Mouse (Mus musculus): ENCODE measurements around the gene Gm4181. TPM values are rescaled to one million over a fixed set of nuclear protein-coding genes. Genes with fewer than 3 reads are reported as not detected.
"Not testable (repeated sequence)": the region's sequence is repeated elsewhere in the genome, so short reads cannot be mapped to it uniquely, and the experiment has no call there.

Gm4181 gene
- not detected in 2 replicates for polyA plus RNA-seq (2015; fragmentation: Nextera tagmentation; extraction: Ambion mirVana)

GRCm38 (mm10) chr14:51635566-51635965 is at the start of gene Gm4181:
Gene Gm4181, minus strand, starts transcription at chr14:51635666.
- H3K9me3 ChIP-seq (replicated peaks); H3K27ac ChIP-seq; H3K9ac ChIP-seq; ATAC-seq (replicated peaks; ENCODE audit: insufficient number of reproducible peaks, insufficient read depth, low FRiP score, low read depth); H3K4me1 ChIP-seq (replicated peaks); H3K27me3 ChIP-seq; H3K4me2 ChIP-seq; H3K4me3 ChIP-seq; H3K36me3 ChIP-seq: not testable (repeated sequence)
- WGBS = 80% methylated on average over 1 of the region's 1 CpGs

GRCm38 (mm10) chr14:51677269-51677668 is 41.8 kb upstream of the Gm4181 start:
- Histone ChIP-seq H3K4me1 (replicated peaks) (no peaks in the 10 kb centered on the region), H3K4me2 (no peak overlapping the region), H3K4me3 (no peak overlapping the region), H3K27ac (no peak overlapping the region), H3K9ac (no peak overlapping the region), H3K36me3 (no peaks in the 10 kb centered on the region), H3K9me3 (replicated peaks) (no peaks in the 10 kb centered on the region), H3K27me3 (no peaks in the 10 kb centered on the region)
- ATAC-seq (replicated peaks; ENCODE audit: insufficient number of reproducible peaks, insufficient read depth, low FRiP score, low read depth) = no peak
- WGBS = 73% methylated on average over 5 of the region's 5 CpGs

GRCm38 (mm10) chr14:51632426-51632825 is 3.0 kb downstream of the Gm4181 start:
- not testable (repeated sequence) for H3K27ac ChIP-seq; H3K4me3 ChIP-seq; H3K4me2 ChIP-seq; H3K9ac ChIP-seq; H3K36me3 ChIP-seq; H3K9me3 ChIP-seq (replicated peaks); ATAC-seq (replicated peaks; ENCODE audit: insufficient number of reproducible peaks, insufficient read depth, low FRiP score, low read depth); H3K4me1 ChIP-seq (replicated peaks); H3K27me3 ChIP-seq
- 87% methylated on average over 1 of the region's 1 CpGs for WGBS

- Histone ChIP-seq H3K9me3 (replicated peaks) (no peaks in the 10 kb centered on the region), H3K4me3 (no peak within 1 kb of the TSS), H3K27me3 (no peaks in the 10 kb centered on the region), H3K9ac (no peak within 1 kb of the TSS), H3K27ac (no peak within 1 kb of the TSS), H3K36me3 (no peaks in the 10 kb centered on the region), H3K4me1 (replicated peaks) (no peaks in the 10 kb centered on the region), H3K4me2 (no peak within 1 kb of the TSS)
- WGBS = 75% methylated on average over 1 of the region's 1 CpGs
- no peak for ATAC-seq (replicated peaks; ENCODE audit: insufficient number of reproducible peaks, insufficient read depth, low FRiP score, low read depth)
Measured at GRCm38 (mm10) chr14:51611210-51611609, 24.3 kb downstream of the Gm4181 start, which contains the start of gene Gm17078. Gene Gm17078, minus strand, starts transcription at chr14:51611310.

GRCm38 (mm10) chr14:51592039-51592438 is 43.4 kb downstream of the Gm4181 start, which contains the start of gene Gm17174:
Gene Gm17174, minus strand, starts transcription at chr14:51592139.
- not testable (repeated sequence) for H3K4me2 ChIP-seq; H3K27me3 ChIP-seq; H3K4me3 ChIP-seq; H3K4me1 ChIP-seq (replicated peaks); H3K27ac ChIP-seq; H3K9ac ChIP-seq; H3K36me3 ChIP-seq; H3K9me3 ChIP-seq (replicated peaks); ATAC-seq (replicated peaks; ENCODE audit: insufficient number of reproducible peaks, insufficient read depth, low FRiP score, low read depth)
- WGBS = 80% methylated on average over 4 of the region's 4 CpGs

Other genes starting within 250 kb of the Gm4181 start
- gene Vmn2r88, start 224.8 kb downstream of the Gm4181 start, polyA plus RNA-seq (2015; fragmentation: Nextera tagmentation; extraction: Ambion mirVana) = not detected in 2 replicates
- not detected in 2 replicates for gene Vmn2r89, start 183.8 kb downstream of the Gm4181 start, polyA plus RNA-seq (2015; fragmentation: Nextera tagmentation; extraction: Ambion mirVana)
- gene Gm5622, start 82.9 kb downstream of the Gm4181 start, polyA plus RNA-seq (2015; fragmentation: Nextera tagmentation; extraction: Ambion mirVana) = not detected in 2 replicates
- gene Gm17175, start 61.6 kb downstream of the Gm4181 start, polyA plus RNA-seq (2015; fragmentation: Nextera tagmentation; extraction: Ambion mirVana) = not detected in 2 replicates
- not detected in 2 replicates for gene Gm17174, start 43.5 kb downstream of the Gm4181 start, polyA plus RNA-seq (2015; fragmentation: Nextera tagmentation; extraction: Ambion mirVana)
- not detected in 2 replicates for gene Gm17078, start 24.4 kb downstream of the Gm4181 start, polyA plus RNA-seq (2015; fragmentation: Nextera tagmentation; extraction: Ambion mirVana)
- gene Gm17079, start 59.8 kb upstream of the Gm4181 start, polyA plus RNA-seq (2015; fragmentation: Nextera tagmentation; extraction: Ambion mirVana) = not detected in 2 replicates
- not detected in 2 replicates for gene Gm5800, start 81.5 kb upstream of the Gm4181 start, polyA plus RNA-seq (2015; fragmentation: Nextera tagmentation; extraction: Ambion mirVana)
- not detected in 2 replicates for gene Ang4, start 137.9 kb upstream of the Gm4181 start, polyA plus RNA-seq (2015; fragmentation: Nextera tagmentation; extraction: Ambion mirVana)
- not detected in 2 replicates for gene AY358078, start 164.4 kb upstream of the Gm4181 start, polyA plus RNA-seq (2015; fragmentation: Nextera tagmentation; extraction: Ambion mirVana)
- gene Ear6, start 218.0 kb upstream of the Gm4181 start, polyA plus RNA-seq (2015; fragmentation: Nextera tagmentation; extraction: Ambion mirVana) = not detected in 2 replicates
- gene Mettl17, start 249.2 kb upstream of the Gm4181 start, polyA plus RNA-seq (2015; fragmentation: Nextera tagmentation; extraction: Ambion mirVana) = 35.6 and 39.4 TPM in 2 replicates